Mouse (Mus musculus): ENCODE data around the gene Fgd6.

Fgd6 gene

DNA sequence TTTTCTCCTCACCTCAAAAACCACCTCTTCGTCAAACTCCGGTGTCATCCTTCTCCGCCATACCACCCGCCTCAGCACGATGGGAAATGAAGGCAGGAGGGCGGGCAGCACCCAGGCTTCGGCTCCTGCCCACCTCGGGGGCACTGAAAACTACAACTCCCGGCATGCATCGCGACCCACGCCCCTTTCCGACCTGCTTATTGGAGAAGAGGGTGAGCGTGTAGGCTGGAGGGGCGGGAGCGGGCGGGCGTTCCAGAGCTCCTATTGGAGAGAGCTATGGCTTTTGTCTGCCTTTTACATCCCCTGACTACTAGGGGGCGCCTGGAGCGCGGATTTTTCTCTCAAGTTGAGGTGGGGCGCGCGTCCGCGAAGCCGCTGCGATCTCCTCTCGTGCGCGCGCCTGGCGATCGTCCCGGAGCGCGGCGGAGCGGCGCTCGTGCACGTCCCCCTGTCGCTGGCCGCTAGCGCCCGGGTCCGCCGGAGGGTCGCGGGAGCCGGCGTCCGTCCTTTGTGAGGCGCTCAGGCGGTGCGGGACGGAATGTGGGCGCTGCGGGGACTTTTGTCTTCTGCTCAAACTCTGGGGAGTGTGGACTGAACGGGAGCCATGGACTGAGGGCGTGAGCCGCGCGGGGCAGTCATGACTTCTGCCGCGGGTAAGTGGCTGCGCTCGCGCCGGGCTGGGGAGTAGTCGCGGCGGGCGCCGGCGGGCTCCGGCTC lies at the start of gene Fgd6, which contains the start of gene Vezt:
TSS of gene Fgd6 (plus strand) at position 344 of the 717 bp plus-strand sequence.
TSS of gene Vezt (minus strand) at position 160 of the 717 bp plus-strand sequence.
- DNase-seq (ENCODE audit: low spot score in 2 of 2): peak; percentile 97 to 99

DNA sequence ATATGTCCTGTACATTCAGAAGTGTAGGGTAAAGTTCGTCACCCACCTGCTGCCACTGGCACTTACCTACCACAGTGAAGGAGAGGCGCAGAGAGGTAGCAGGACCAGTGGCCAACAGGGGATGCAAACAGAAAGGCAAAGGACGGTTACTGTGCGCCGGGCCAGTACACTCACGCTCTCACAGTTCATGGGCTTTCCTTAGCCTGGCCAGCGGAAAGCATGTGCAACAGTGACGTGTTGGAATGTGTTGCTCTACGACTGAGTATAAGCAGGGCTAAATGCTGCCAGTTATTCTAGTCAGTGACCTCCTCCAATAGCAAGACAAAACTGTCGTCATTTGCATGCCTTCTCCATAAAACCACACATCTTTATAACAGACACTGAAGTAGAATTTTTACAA lies 41.7 kb upstream of the Fgd6 start:
- DNase-seq (ENCODE audit: low spot score in 2 of 2): no peak

DNA sequence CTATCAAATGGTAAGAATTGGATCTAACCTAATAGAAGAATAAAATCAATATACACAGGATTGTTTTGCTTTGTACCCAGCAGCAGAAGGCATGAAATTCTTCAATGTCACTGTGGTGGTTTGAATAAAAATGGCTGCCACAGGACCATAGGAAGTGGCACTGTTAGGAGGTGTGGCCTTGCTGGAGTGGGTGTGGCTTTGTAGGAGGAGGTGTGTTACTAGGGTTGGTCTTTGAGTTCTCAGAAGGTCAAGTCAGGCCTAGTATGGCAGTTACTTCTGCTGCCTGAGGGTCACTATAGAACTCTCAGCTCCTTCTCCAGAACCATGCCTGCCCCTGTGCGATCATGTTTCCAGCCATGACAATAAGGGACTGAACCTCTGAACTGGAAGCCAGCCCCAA lies 40.7 kb upstream of the Fgd6 start:
- DNase-seq (ENCODE audit: low spot score in 2 of 2): no peak

DNA sequence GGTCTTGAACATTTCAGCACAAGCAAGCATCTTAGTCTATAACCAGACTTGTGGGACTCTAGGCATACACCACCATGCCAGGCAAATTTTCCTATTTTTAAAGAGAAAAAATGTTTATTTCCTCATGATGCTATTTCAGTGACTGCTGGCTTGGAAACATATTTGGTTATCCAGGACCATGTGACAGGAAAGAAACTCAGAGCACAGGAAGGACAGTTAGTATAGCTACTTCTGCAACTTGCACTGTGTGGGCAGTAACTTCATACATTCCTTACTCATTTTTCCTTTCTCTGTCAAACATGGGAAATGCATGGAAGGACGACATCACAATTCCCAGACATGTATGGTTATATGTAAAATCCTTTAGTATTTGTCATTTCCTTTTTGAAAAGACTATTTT lies 36.4 kb upstream of the Fgd6 start:
- DNase-seq (ENCODE audit: low spot score in 2 of 2): no peak

DNA sequence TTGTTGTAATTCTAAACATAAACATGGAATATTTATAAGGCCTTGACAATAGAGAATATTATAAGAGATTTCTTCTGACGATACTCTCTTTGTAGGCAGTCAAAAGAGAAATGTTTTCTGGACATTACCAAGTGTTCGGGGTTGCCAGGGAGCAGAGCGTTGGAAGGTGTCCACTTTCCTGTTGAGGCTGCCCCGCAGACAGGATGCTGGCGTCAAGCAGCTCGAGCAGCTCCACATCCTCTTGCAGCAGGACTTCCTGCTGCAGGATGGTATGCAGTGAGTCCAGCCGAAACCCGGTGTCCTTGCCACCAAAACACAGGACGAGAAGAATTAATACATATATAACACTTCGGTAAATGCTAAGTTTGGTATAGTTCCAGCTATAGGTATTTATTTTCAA lies 35.6 kb upstream of the Fgd6 start:
- DNase-seq (ENCODE audit: low spot score in 2 of 2): no peak

DNA sequence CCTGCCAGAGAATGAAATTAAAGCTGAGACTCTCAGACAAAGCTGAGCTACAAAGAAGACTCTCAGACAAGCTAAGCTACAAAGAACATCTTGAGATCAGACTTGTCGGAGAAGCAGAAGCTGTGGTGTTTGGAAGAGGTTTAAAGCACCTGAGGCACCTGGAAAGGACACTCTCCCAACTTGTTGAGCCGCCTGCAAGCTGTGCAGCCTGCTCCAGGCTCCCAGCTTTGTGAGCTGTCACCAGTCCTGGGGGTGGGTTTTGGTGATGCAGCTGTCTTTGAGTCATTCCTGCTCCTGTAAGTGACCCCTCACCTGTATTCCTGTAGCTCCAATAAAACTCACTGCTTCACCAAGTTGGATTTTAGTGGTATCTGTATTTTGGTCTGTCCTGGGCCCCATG lies 27.4 kb upstream of the Fgd6 start:
- no peak for DNase-seq (ENCODE audit: low spot score in 2 of 2)

DNA sequence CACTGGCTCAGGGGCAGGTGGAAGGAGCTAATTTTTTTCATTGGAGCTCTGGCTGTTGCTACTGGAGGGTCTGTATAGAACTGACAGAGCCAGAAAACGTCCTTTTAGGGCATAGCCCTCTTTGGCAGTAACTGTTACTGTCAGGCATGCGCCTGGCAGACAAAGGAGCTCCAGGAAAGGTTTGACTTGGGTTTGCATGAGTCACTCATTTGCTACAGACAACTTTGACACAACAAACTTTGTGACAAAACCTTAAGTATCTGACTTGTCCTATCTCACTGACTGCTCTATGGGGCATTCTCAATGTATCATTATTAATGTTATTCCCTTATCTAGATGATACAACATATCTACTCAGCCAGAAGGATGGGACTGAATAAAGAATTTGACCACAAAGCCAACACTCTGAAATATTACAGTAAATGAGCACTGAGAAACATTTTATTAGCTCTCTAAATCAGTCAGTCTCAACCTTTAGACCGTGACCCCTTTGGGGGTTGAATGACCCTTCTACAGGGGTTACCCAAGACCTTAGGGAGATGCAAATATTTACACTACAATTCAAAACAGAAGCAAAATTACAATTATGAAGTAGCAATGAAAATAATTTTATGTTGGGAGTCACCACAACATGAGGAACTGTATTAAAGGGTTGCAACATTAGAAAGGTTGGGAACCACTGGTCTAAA lies 25.7 kb upstream of the Fgd6 start:
- DNase-seq (ENCODE audit: low spot score in 2 of 2): no peak

DNA sequence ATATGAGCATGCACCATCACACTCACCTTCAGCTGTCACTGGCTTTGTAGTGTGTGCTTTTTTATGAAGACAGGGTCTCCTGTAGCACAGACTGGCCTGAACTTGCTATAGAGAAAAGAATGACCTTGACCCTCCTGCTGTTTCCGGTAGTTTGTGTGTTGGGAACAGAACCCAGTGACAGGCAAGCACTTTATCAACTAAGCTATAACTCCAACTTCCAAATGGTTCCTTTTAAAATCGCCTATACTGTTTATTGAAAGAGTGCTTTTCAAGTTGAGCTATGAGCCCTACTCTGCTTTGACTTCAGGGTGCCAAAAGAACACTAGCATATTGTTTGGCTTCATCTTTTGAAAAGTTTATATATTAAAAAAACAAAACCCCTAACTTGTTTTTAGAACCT lies 24.8 kb upstream of the Fgd6 start:
- DNase-seq (ENCODE audit: low spot score in 2 of 2): no peak

DNA sequence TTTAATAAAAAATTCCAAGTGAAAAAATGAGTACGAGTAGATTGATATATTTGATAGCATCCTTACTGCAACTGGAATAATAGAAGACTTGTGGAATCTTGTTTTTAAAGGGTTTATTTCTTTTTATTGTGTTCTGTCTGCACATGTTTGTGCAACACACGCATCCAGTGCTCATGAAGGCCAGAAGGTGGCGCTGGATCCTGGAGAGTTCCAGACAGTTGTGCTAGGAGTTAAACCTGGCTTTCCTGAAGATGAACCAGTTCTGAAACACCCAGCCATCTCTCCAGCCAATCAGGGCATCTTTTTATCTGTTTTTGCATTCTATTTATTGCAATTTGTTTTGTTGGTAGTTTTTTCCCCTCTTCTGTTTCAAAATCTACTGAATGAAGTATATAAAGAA lies 22.6 kb upstream of the Fgd6 start:
- DNase-seq (ENCODE audit: low spot score in 2 of 2): peak; percentile 14 to 15

DNA sequence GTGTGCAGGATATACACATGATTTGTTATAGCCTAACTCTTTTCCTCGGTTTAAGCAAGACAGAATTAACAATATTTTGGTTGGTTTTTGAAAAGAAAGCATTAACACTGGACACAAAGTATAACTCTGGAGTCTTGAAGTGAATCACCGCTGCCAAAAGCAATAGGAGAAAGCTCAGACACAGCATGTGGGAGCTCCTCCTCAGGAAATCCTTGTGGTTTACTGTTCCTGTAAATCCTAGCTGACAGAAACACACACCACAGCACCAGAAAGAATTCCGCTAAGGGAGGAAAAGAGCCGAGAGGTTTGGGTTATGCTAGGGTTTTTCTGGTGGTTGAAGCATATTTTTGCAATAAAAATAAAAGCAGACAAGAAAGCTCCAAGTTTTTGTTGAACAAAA lies 21.6 kb upstream of the Fgd6 start:
- no peak for DNase-seq (ENCODE audit: low spot score in 2 of 2)

DNA sequence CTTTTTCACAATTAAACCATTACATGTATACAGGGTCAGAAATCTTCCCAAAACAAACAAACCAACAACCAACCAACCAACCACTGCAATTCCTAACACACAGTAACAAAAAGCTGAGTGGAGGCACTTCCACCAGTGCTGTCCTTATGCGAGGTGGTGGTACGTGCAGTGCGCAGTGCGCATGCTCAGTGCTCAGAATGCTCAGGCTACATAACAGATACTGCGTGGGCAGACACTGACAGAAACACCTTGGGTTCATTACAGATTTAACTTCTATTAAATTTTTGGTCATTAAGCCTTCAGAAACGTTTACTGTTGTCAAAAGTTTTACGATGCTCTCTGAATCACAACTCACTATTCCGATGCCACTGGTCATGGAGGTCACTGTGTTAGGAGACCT lies 18.3 kb upstream of the Fgd6 start:
- DNase-seq (ENCODE audit: low spot score in 2 of 2): no peak

DNA sequence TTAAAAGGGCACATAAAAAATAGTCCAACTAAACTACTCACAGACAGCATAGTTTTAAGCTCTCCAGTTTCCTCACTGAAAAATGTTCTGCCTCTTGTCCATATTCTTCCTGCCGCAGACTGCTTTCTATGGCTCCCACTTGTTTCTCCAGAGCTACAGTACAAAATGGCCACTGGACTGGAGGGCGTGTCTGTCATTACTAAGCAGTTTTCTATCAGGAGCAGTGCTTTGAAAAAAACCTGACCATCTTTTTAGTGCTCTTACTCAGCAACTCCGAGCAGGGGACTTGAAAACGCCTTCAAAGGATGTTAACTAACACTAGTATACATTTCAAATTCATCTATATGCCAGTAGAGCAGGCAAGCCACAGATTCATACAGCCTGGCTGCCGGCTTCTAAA lies 15.2 kb upstream of the Fgd6 start:
- no peak for DNase-seq (ENCODE audit: low spot score in 2 of 2)

DNA sequence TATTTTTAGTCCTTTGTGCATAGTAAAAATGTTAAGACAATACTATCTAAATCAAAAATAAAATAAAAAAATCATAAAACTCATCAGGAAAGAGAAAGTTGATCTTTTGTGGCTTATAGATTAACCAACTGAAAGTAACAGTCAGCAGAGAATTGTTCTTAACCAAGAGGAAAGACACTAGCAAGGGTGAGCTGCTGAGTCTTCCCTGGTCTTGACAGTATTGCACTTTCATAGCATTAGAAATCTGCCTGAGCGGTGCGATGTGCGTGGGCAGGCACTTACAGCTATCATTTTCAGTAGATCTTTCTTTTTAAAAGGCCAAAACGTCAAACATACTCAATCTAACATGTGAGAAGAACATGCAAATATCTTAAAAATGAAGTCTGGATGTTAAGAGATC lies 14.7 kb upstream of the Fgd6 start:
- DNase-seq (ENCODE audit: low spot score in 2 of 2): no peak

DNA sequence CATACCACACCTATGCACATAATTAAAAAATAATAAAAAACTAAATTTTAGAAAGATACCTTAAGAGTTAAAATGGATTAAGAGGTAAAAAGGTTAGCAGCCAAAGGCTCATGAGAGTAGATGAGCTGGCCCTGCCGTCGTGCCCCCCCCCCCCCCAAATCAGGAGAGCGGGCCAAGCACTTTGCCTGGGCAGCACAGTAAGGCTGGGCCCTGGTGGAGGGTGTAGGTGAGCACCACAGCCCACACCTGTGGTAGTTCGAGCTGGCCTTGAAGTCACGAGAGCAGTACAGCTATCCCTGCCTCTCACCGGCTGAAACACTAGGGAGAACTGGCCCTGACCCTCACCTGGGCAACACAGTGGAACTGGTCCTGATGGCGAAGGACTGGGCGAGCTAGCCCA lies 10.7 kb upstream of the Fgd6 start:
- DNase-seq (ENCODE audit: low spot score in 2 of 2): no peak

DNA sequence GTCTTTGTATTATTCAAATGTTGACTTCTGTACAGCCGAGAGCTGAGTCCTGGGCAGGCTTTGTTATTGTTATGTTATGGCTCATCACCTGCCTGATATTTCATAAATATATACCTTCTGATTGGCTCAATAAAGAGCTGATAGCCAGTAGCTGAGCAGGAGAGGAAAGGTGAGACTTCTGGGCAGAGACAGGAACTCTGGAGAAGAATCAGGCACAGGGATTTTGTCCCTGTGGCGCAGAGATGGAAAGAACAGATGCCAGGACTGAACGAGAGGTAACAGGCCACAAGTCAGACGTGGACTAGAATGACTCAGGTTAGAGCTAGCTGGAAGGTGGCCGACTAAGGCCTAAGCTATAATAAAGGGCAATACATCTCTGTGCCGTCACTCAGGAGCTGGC lies 7.3 kb upstream of the Fgd6 start:
- DNase-seq (ENCODE audit: low spot score in 2 of 2): no peak

DNA sequence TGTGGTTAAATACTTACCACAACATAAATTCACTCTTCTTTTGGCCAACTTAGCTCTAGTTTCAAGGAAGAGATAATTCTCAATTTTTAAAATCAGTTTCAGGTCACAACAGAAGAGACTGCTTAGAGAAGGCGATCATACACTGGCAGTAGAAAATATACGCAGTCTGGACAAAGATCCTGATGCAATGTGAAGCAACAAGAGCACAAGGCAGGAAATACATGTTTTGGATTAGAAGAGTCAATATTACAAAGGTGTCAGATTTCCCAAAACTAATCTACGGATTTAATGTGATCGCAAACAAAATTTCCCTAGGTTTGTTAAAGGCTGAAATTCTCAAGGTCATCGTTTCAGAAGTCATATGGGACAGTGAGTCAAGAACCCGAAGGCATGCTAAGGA lies 4.6 kb upstream of the Fgd6 start:
- no peak for DNase-seq (ENCODE audit: low spot score in 2 of 2)

DNA sequence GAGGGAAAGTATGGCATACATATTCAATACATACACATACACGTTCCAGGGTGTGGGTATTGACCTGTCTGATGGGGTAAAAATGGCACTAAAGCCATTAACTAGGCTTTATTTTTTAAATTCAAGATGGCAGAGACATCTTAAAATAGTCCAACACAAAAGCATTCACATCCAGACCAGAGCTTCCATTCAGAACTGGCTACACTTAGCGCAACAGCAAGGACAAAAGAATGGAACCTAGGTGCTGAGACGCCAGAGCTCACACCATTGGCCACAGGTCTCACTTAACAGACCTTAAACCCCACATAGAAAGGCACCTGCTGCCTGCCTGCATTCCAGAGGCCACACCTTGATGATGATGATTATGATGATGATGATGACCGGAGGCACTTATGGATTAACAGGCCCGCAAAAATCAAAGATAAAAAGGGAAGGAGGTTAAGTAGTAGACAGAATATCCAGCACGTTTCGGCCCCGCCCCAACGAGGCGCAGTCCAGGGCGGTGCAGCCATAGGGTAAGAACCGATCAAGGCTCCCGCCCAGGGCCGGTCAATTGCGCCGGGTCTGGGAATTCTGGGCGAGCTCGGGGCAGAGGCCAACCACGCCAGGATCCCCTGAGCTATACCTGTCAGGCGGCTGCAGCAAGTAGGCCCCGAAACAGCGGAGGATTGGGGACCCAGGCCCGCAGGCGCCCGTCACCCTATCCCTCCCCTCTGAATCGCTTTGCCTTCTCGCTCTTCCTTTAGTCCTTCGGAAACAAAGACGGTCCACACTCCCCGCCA lies 734 bp upstream of the Fgd6 start:
- peak in 1 of 2 experiments; percentile 40 for DNase-seq (ENCODE audit: low spot score in 2 of 2)

DNA sequence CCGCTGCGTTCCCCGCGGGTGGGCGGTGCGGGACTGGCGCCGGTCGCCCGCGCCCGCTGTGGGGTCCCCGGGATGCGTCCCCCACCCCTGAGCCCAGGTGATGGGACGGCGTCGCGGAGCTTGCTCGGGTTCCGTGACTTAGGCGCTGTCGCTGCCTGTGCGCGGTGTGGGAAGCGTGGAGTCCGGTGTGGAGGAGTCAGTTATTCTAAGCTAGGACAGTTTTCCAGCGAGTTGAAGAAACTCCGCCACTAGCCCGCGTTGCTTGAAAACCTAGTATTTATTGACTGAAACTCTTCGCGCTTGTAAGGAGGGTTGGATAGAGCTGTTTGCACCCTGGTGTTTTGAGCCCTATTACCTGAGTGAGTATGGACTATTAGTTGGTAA lies 566 bp downstream of the Fgd6 start:
- DNase-seq (ENCODE audit: low spot score in 2 of 2): no peak

DNA sequence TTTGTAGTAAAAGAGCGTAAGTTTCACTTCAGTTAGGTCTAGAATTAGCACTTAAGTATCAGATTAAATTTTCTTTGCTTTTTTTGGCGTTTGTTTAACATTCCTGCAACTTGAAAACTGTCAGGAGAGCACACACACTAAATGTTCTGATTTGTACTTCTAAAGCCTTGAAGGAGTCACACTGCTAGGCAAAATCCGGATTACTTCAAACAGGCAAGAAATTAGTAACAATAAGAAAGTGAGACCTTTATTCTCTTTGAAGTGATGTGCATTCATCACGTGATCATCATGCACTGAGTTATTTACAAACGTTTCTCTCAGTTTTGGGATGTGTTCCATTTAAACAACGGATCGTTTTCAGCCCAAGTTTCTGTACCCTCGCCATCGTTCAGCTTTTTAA lies 1.4 kb downstream of the Fgd6 start:
- DNase-seq (ENCODE audit: low spot score in 2 of 2): no peak

DNA sequence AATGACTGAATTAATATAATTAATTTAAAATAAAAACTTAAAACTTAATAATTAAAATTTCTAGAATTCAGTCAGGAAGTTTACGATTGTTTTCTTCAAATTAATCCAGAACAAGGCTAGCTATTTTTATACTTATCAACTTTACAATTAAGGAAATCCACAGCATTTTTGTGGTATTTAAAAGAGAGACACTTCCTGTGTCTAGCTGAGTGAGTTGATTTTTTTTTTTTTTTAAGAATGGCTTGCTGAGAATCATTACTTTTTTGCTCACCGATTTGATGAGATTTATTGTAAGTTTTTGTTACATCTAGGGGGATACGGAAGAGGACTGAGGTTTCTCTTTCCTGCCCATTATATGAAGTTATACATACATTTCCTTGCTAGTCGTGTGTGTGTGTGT lies 1.8 kb downstream of the Fgd6 start:
- no peak for DNase-seq (ENCODE audit: low spot score in 2 of 2)

DNA sequence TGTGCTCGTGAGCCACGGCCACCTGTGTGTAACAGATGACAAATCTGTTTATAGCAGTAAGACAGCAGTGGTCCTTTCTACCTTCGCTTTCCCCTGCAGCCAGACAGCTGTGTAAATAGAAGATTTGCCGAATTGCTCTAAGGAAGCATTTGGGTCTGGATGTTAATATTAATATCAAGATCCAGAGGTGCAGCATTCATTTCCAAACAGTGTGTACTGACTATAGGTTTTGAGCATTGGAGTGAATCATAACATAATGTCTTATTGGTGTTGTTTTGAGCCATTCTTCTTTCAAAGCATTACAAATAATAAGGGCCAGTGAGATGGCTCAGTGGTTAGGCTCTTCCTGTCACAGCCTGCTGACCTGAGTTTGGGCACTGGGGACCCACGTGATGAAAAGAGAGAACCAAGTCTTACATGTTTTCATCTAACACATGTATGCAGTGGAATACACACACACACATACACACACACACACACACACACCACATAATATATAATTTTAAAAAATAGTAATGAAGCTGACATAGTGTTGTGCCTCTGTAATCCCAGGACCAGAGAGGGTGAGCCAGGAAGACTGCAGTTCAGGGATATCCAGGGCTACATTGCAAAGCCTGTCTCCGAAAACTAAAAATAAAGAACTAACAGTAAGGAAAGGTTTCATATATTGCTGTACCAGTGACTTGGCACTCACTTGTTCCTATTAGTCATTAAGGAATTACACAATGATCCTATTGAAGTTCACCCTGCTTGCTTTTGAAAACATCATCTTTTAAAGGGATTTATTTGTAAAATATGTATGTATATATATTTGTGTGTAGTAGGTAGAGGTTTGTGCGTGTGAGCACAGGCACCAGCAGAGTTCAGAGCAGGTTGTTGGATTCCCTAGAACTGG lies 2.8 kb downstream of the Fgd6 start:
- no peak for DNase-seq (ENCODE audit: low spot score in 2 of 2)

DNA sequence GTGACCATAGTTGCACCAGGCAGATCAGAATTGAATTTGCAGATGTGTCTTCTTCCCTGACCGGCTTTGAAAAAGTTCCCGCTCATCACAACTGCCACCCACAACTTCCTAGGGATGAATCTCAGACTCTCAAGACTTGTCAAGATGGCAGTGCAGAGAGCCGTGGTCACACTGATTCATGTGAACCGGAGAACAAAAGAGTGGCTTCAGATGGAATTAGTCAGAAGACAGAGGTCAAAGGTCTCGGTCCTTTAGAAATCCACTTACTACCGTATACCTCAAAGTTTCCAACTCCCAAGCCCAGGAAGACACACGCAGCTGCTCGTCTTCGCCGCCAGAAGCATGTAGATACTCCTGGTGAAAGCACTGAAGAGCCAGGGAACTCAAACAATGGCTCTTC lies 8.1 kb downstream of the Fgd6 start:
- DNase-seq (ENCODE audit: low spot score in 2 of 2): no peak
